Mouse (Mus musculus) central nervous system, embryonic 11.5 days (tissue): ENCODE data around the gene Itch. TPM values are rescaled to one million over a fixed set of nuclear protein-coding genes. Genes with fewer than 3 reads are reported as not detected.

Source experiments
- polyA plus RNA-seq: library from polyadenylated mRNA; depleted of rRNA; stranded (reverse); fragments of >200 nt; gene quantifications from 2 replicates; pipeline ENCODE4 v1.2.3, GENCODE M21; 2012; rRNA removed

Gene Itch
- 21.7 and 30.3 TPM in 2 replicates for polyA plus RNA-seq

DNA sequence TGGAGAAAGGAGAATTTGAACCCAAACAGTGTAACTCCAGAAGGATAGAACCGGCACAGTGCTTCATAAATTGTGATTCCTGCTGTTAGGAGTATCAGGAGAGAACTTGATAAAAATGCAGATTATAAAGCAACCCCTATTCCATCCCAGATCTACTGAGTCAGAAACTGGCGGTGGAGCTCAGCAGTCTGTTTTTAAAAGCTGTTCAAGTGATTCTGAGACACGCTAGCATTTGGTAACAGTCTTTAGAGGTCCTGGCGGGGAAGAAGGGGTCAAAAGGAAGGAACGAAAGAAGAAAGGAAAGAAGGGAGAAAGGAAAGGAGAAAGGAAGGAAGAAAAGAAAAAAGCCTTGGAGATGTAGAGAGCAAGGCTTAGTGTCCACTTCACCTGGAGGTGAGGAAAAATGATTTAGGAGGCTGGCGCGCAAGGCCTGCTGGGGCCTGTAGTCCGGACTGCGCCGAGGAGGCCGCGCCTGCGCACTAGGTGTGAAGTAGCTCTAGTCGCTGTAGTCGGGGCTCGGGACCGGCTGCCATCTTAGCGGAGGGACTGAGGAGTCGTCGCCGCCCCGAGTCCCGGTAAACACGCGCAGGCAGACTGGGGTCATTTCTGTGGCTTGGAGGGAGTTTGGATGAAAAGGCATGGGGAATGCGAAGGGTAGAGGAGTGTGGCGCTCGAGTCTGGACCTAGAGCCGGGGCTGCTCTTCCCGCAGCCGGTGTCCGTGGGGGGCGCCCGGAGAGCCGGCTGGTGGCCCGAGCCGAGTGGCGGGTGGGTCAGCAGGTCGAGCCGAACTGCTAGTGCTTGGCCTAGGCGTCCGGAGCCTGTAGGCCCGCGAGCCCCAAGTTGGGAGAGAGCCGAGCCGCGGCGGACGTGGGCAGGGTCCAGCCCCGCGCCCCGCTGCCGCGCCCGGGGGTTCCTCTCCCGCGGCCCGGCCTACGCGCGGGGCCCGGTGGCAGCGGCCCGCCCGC lies at the start of gene Itch:
Itch (plus strand) TSS at position 499 of the 966 bp plus-strand sequence.

DNA sequence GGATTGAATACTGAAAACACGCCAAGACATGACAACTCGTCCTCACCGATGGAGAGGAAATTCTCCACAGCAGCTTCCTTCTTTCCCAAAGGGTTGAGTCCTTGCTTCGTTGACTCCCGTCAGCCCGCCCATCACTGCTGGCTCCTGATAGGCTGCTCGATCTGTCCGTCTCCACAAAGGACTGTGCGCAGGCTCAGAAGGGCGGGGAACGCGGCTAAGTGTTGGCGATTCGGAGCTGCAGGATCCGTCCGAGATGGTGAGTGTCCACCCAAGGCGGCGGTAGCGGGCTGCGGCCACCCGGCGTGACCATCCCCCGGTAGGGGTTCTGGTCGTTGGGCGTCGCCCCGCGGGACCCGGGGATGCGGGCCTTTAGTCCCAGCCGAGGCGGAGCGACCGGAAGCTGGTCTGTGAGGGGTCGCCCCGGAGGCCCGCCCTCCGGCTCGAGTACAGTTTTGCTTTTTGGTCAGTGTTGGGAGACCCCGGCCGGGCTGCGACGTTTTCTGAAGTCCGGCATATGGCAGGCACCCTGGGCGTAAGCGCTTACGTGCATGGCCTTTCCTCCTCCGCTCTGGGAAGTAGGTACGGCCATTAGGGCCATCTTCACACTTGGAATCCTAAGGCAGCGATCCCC lies 103.2 kb downstream of the Itch start, which contains the start of gene Dynlrb1:
Dynlrb1 (plus strand) TSS at position 172 of the 631 bp plus-strand sequence.

DNA sequence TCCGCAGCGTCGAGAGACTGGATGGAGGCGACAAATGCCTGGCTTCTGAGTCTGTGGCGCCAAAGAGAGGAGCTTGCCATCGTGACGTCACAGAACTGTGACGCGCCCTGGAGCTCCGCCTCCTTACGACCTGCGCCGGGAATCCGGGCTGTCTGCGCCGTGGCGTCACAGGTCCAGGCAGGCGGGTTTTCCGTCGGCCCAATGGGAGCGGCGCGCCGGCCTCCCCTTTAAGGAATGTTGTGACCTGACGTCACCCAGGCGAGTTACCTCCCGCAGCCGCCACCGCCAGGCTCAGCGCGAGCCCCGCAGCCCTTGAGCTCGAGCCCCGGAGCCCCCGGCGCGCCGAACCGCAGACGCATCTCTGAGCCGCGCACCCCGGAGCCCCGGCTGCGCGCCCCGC lies 142.9 kb downstream of the Itch start, which contains the start of gene Map1lc3a:
Map1lc3a (plus strand) TSS at position 103 of the 400 bp plus-strand sequence.

Other genes with a start within 250 kb of the Itch start
- gene Eif2s2, start 240.6 kb upstream of the Itch start, polyA plus RNA-seq, result 117 and 120 TPM in 2 replicates
- gene Gm14226, start 115.2 kb upstream of the Itch start, polyA plus RNA-seq, result 1.0 and 11.8 TPM in 2 replicates
- 149 and 164 TPM in 2 replicates for gene Ahcy, start 59.0 kb upstream of the Itch start, polyA plus RNA-seq
- gene Dynlrb1, start 103.0 kb downstream of the Itch start, polyA plus RNA-seq, result 274 and 501 TPM in 2 replicates
- gene Map1lc3a, start 142.8 kb downstream of the Itch start, polyA plus RNA-seq, result 57.9 and 87.9 TPM in 2 replicates
- gene Pigu, start 223.9 kb downstream of the Itch start, polyA plus RNA-seq, result 24.4 and 51.9 TPM in 2 replicates
- gene Trp53inp2, start 247.6 kb downstream of the Itch start, polyA plus RNA-seq, result 59.2 and 74.3 TPM in 2 replicates